Mouse (Mus musculus) heart, embryonic 16.5 days (tissue): Measurements from ENCODE around the gene Mast1. TPM values are rescaled to one million over a fixed set of nuclear protein-coding genes. Genes with fewer than 3 reads are reported as not detected.
A peak's percentile ranks its signal among the peaks of the same experiment; 100 is the strongest.
"Not testable (repeated sequence)": the region's sequence is repeated elsewhere in the genome, so short reads cannot be mapped to it uniquely, and the experiment has no call there.

ENCODE experiments used
- ATAC-seq: fragments of 200-750 bp; cut with Nextera tagmentation; replicated peaks from 2 replicates; pipeline ENCODE4 v1.8.0; 2017; ENCODE audit warnings: moderate number of reproducible peaks; ENCODE audit not compliant: insufficient read depth, low FRiP score; ENCODE audit errors: extremely low read depth
- H3K27ac ChIP-seq: fragments of 300-500 bp; sonication (generic); 2 replicates; pipeline ENCODE4 v1.5.1; 2014; ENCODE audit warnings: mild to moderate bottlenecking, low read length, control low read depth, moderate library complexity
- H3K27me3 ChIP-seq: fragments of 300-500 bp; sonication (generic); 2 replicates; pipeline ENCODE4 v1.6.1; 2014; ENCODE audit warnings: low read length, mixed read lengths; ENCODE audit not compliant: control insufficient read depth, insufficient read depth
- H3K36me3 ChIP-seq: fragments of 300-500 bp; sonication (generic); 2 replicates; pipeline ENCODE4 v1.6.1; 2014; ENCODE audit not compliant: control insufficient read depth, insufficient read depth
- H3K4me1 ChIP-seq: fragments of 300-500 bp; sonication (generic); 2 replicates; pipeline ENCODE4 v1.6.1; 2014; ENCODE audit warnings: low read length, mixed read lengths; ENCODE audit not compliant: control insufficient read depth, insufficient read depth
- H3K4me2 ChIP-seq: fragments of 300-500 bp; sonication (generic); 2 replicates; pipeline ENCODE4 v1.6.1; 2014; ENCODE audit warnings: low read depth, mild to moderate bottlenecking, control low read depth, low read length
- H3K4me3 ChIP-seq: fragments of 300-500 bp; sonication (generic); 2 replicates; pipeline ENCODE4 v1.5.1; 2014; ENCODE audit warnings: mild to moderate bottlenecking, control low read depth, low read length
- H3K9ac ChIP-seq: fragments of 300-500 bp; sonication (generic); 2 replicates; pipeline ENCODE4 v1.6.1; 2014; ENCODE audit warnings: low read length, control low read depth
- H3K9me3 ChIP-seq: fragments of 300-500 bp; sonication (generic); replicated peaks from 2 replicates; pipeline ENCODE4 v1.6.1; 2016; ENCODE audit warnings: low read length; ENCODE audit not compliant: control insufficient read depth
- WGBS: fragments of 180-500 bp; shearing (Covaris S2); extraction: QIAGEN DNeasy Blood & Tissue Kit; methylation state at CpG from one replicate; pipeline ENCODE4 v1.1.7; 2014; 5-methylcytosine and 5-hydroxymethylcytosine counted together
- polyA plus RNA-seq: library from polyadenylated mRNA; unstranded; fragments of >200 nt; fragmentation: Nextera tagmentation; extraction: Ambion mirVana; gene quantifications from 2 replicates; pipeline ENCODE4 v1.2.1, GENCODE M21; 2015

Gene Mast1
- polyA plus RNA-seq, 1 experiment from 2014 or later: 0.09 TPM

- H3K4me3 ChIP-seq: peak within 1 kb of the TSS; percentile 71
- H3K4me1 ChIP-seq: peaks cover 10% of the 10 kb centered on the region; the same call in 1 of the 2 replicates
- peaks cover 39% of the 10 kb centered on the region for H3K27me3 ChIP-seq
- peak within 1 kb of the TSS; percentile 81 for H3K9ac ChIP-seq
- no peaks in the 10 kb centered on the region for H3K36me3 ChIP-seq
- H3K9me3 ChIP-seq: no peaks in the 10 kb centered on the region
- peak; percentile 92 for ATAC-seq
- peak within 1 kb of the TSS; percentile 16 for H3K27ac ChIP-seq
- peak within 1 kb of the TSS; percentile 97 for H3K4me2 ChIP-seq
- 1% methylated on average over 45 of the region's 45 CpGs for WGBS
Measured at GRCm38 (mm10) chr8:84908421-84909161, 28.6 kb downstream of the Mast1 start, which contains the start of gene Dnase2a. Dnase2a (plus strand) TSS chr8:84908560.

DNA sequence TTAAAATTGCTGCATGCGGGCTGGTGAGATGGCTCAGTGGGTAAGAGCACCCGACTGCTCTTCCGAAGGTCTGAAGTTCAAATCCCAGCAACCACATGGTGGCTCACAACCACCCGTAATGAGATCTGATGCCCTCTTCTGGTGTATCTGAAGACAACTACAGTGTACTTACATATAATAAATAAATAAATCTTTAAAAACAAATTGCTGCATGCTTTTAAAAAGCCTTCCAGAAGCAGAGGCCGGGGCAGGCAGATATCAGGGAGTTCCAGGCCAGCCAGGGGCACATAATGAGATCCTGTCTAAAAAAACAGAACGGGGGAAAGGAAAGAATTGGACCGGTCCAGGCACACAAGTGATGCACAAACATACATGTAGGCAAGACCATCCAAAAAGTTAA, 29.2 kb downstream of the Mast1 start:
- not testable (repeated sequence) for ATAC-seq, H3K27ac ChIP-seq
- 27% methylated on average over 6 of the region's 7 CpGs for WGBS

GRCm38 (mm10) chr8:84907493-84907892, 29.7 kb downstream of the Mast1 start:
- no peak for ATAC-seq
- H3K9ac ChIP-seq: no peak overlapping the region

More for the DNA sequence above, 29.2 kb downstream of the Mast1 start:
- peak overlapping the region; percentile 81 for H3K9ac ChIP-seq
- H3K4me3 ChIP-seq: peak overlapping the region; percentile 71
- H3K9me3 ChIP-seq, H3K36me3 ChIP-seq: not testable (repeated sequence)
- peak overlapping the region; percentile 97 for H3K4me2 ChIP-seq
- H3K27me3 ChIP-seq: peaks cover 38% of the 10 kb centered on the region
- peaks cover 12% of the 10 kb centered on the region; the same call in 1 of the 2 replicates for H3K4me1 ChIP-seq

DNA sequence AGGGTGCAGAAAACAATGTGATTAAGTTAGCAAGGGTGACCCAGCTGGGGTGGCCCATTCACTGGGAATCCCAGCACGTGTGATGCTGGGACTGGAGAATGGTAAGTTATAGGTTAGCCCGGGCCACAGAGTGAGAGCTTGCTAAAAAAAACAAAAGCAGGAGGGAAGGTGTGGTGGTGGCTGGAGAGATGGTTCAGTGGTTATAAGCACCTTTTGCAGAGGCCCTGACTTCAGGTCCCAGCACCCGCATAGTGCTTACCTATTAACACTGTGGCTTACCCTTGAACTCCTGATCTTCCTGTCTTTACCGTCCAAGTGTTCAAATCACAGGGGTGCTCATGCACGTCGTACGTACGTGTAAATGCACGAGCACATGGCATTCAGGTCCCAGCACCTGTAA, 30.1 kb downstream of the Mast1 start:
- Histone ChIP-seq H3K4me3 (no peak overlapping the region), H3K9ac (no peak overlapping the region), H3K4me2 (no peak overlapping the region), H3K36me3 (no peaks in the 10 kb centered on the region), H3K4me1 (0 out of 2 replicates have a peak, but pooled peaks cover 7% of the 10 kb centered on the region), H3K27ac (no peak overlapping the region), H3K9me3 (no peaks in the 10 kb centered on the region), H3K27me3 (peaks cover 29% of the 10 kb centered on the region)
- WGBS: 93% methylated on average over 9 of the region's 9 CpGs
- ATAC-seq: no peak

More at GRCm38 (mm10) chr8:84907493-84907892, 29.7 kb downstream of the Mast1 start:
- Histone ChIP-seq H3K9me3 (no peaks in the 10 kb centered on the region), H3K27me3 (peaks cover 33% of the 10 kb centered on the region), H3K4me1 (peaks cover 7% of the 10 kb centered on the region; the same call in 1 of the 2 replicates), H3K27ac (no peak overlapping the region), H3K4me2 (no peak overlapping the region), H3K36me3 (no peaks in the 10 kb centered on the region), H3K4me3 (no peak overlapping the region)
- 71% methylated on average over 8 of the region's 8 CpGs for WGBS

GRCm38 (mm10) chr8:84904351-84904750, 32.8 kb downstream of the Mast1 start:
- H3K4me3 ChIP-seq: no peak overlapping the region
- H3K27me3 ChIP-seq: peaks cover 8% of the 10 kb centered on the region
- H3K27ac ChIP-seq: no peak overlapping the region
- 0 out of 2 replicates have a peak, but pooled peaks cover 7% of the 10 kb centered on the region for H3K4me1 ChIP-seq
- 79% methylated on average over 7 of the region's 7 CpGs for WGBS
- no peak overlapping the region for H3K9ac ChIP-seq
- H3K4me2 ChIP-seq: no peak overlapping the region
- ATAC-seq: no peak
- no peaks in the 10 kb centered on the region for H3K9me3 ChIP-seq
- H3K36me3 ChIP-seq: no peaks in the 10 kb centered on the region

GRCm38 (mm10) chr8:84902920-84903661, 34.1 kb downstream of the Mast1 start:
- H3K4me3 ChIP-seq: peak overlapping the region; percentile 77
- peaks cover 4% of the 10 kb centered on the region for H3K27me3 ChIP-seq
- ATAC-seq: peak; percentile 90
- under 1% methylated on average over 68 of the region's 68 CpGs for WGBS
- no peak overlapping the region for H3K27ac ChIP-seq
- peak overlapping the region; percentile 100 for H3K4me2 ChIP-seq
- H3K36me3 ChIP-seq: no peaks in the 10 kb centered on the region
- 0 out of 2 replicates have a peak, but pooled peaks cover 4% of the 10 kb centered on the region for H3K4me1 ChIP-seq
- H3K9ac ChIP-seq: peak overlapping the region; percentile 85
- no peaks in the 10 kb centered on the region for H3K9me3 ChIP-seq

GRCm38 (mm10) chr8:84902367-84902919, 34.7 kb downstream of the Mast1 start:
- 4% methylated on average over 24 of the region's 24 CpGs for WGBS
- H3K4me3 ChIP-seq: peak overlapping the region; percentile 77
- H3K27ac ChIP-seq: no peak overlapping the region
- H3K4me2 ChIP-seq: peak overlapping the region; percentile 100
- no peaks in the 10 kb centered on the region for H3K36me3 ChIP-seq
- H3K27me3 ChIP-seq: peaks cover 4% of the 10 kb centered on the region
- H3K9me3 ChIP-seq: no peaks in the 10 kb centered on the region
- H3K9ac ChIP-seq: peak overlapping the region; percentile 85
- 0 out of 2 replicates have a peak, but pooled peaks cover 4% of the 10 kb centered on the region for H3K4me1 ChIP-seq
- ATAC-seq: 0 out of 2 replicates have a peak, but pooled peaks have one; percentile 1

DNA sequence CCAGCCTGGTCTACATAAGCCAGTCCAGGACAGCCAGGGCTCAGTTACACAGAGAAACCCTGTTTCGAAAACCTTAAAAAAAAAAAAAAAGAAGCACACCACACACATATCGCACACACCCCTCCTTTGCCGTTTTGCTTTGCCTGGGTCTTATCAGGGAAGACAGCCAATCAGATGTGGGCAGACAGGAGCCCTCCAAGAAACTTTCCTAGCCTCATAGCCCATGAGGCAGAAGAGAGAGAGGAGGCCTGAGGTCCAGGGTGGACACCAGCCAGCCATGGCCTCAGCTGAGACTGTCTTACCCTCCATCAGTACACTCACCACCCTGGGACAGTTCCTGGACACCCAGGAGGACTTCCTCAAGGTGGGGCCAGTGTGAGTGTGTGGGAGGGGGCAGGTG, 35.4 kb downstream of the Mast1 start, which contains the start of gene Klf1:
Gene Klf1 (plus strand): TSS at position 177 of the 400 bp plus-strand sequence.
- 56% methylated on average over 3 of the region's 3 CpGs for WGBS
- no peak for ATAC-seq
- no peak within 1 kb of the TSS for H3K27ac ChIP-seq

More for the DNA sequence above, 35.4 kb downstream of the Mast1 start, which contains the start of gene Klf1:
- Histone ChIP-seq H3K9me3 (no peaks in the 10 kb centered on the region), H3K4me3 (peak within 1 kb of the TSS; percentile 77), H3K27me3 (peaks cover 4% of the 10 kb centered on the region), H3K36me3 (no peaks in the 10 kb centered on the region), H3K9ac (peak within 1 kb of the TSS; percentile 85), H3K4me1 (0 out of 2 replicates have a peak, but pooled peaks cover 4% of the 10 kb centered on the region), H3K4me2 (peak within 1 kb of the TSS; percentile 100)
